Mouse (Mus musculus) liver, adult 2 months (tissue): Measurements from ENCODE around the gene Cnksr1.

ENCODE experiments used
- CTCF ChIP-seq: fragments of 200-500 bp; IDR thresholded peaks from 2 replicates; pipeline ENCODE4 v1.5.1; 2011; ENCODE audit warnings: low read depth, low read length, control low read depth
- POLR2A ChIP-seq: fragments of 200-500 bp; IDR thresholded peaks from 2 replicates; pipeline ENCODE4 v1.6.1; 2011; ENCODE audit warnings: low read length, control low read depth; ENCODE audit not compliant: insufficient read depth; ENCODE audit errors: extremely low read depth

- TF ChIP-seq CTCF, result no peak
- TF ChIP-seq POLR2A, result no peak
Observed at GRCm38 (mm10) chr4:134251241-134252130, 13.3 kb upstream of the Cnksr1 start.
